Mouse (Mus musculus): ENCODE results near the gene Spin2-ps6.
"Not testable (repeated sequence)": the region's sequence is repeated elsewhere in the genome, so short reads cannot be mapped to it uniquely, and the experiment has no call there.

Gene Spin2-ps6

DNA sequence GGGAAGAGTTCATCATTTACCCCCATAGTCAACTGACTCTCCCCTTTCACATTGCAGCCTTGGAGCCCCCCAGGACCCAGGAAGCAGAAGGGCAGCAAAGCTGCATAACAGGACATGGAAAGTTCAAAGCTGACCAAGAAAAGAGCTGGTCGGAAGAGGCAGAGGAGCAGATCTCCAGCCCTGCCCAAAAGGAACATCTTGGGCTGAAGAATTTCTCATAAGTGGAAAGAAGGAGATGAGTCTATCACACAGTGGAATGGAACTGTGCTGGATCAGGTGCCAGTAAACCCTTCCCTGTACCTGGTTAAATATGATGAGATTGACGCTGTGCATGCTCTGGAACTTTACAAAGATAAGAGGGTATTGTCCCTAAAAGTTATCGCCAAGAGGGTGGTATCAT, at the start of gene Spin2-ps6:
TSS of gene Spin2-ps6 (plus strand) at position 301 of the 400 bp plus-strand sequence.
- DNase-seq, result not testable (repeated sequence)
